Mouse (Mus musculus): ENCODE data around the gene Rbbp5.

DNA sequence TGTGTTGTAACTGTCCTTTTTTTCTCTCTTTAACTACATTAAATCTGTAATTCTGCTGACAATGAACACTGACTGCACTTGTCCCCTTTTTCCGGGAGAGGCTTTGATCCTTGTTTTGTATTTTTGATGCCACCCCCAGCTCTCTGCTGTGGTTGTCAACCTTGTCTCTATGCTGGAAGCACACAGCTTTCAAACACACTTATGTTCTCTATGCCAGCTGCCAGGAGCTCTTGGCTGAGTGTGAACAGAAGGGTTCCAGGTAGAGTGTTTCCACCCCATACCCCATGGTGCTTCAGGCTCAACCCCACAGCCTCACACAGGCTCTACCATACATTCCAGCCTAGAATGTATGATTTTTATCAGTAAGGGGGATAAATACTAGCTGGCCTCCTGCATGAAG lies 2.7 kb upstream of the Rbbp5 start:
- TF ChIP-seq POLR2A (IDR thresholded peaks at IDR 0.05; ENCODE audit: borderline replicate concordance, insufficient read depth, low read length): no peak
- TF ChIP-seq CTCF (IDR thresholded peaks at IDR 0.05; ENCODE audit: borderline replicate concordance, insufficient read depth, low read depth, low read length): no peak
